Mouse (Mus musculus) heart, postnatal 4 days (tissue): ENCODE data around the gene Gm11146. TPM values are rescaled to one million over a fixed set of nuclear protein-coding genes. Genes with fewer than 3 reads are reported as not detected.

Experiments
- DNase-seq: peaks from one replicate; pipeline ENCODE4 v3.0.0; 2021
- total RNA-seq, 2 experiments: library from RNA; stranded (reverse); gene quantifications; 2 replicates each; pipeline ENCODE4 v1.2.3; 2021

Gm11146 gene
- not detected for total RNA-seq

DNA sequence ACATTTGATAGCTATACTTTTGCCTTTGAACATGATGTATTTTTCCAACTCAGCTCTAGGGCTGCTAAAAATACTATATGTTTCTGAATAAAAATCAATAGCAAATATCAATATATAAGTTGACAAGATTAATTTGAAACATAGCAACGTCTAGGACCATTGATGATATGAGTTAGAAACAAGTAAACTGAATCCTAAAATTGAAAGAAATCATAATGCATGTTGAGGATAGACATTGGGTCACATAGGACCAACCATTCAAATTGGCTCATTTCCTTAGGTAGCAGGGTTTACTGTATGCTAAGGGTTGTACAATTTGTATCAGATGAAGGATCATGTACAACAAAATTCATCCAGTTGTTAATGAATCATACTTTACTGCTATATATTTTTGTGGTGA lies at the start of gene Gm11146:
Gene Gm11146 (minus strand): TSS at position 101 of the 400 bp plus-strand sequence.
- DNase-seq: no peak

- no peak for DNase-seq
Measured at GRCm38 (mm10) chr16:77650596-77650995, 48.7 kb upstream of the Gm11146 start.

DNA sequence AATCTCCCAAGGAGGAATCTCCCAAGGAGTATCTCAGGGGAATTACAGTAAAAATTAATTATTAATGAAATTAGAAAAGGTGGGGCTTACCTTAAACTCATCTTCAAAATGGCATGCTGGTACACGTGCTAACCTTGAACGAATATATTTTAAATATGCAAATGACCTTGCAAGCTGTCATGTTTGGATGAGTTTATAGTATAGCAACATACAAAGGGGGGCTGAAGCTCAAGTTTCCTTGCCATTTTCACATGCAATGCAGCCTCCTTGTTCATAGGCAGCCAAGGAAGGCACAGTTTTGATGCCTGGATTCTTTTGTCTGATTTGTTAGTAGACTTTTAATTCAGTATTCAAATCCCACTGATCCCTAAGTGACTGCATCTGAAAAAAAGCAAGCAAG lies 47.1 kb upstream of the Gm11146 start:
- DNase-seq: no peak

DNA sequence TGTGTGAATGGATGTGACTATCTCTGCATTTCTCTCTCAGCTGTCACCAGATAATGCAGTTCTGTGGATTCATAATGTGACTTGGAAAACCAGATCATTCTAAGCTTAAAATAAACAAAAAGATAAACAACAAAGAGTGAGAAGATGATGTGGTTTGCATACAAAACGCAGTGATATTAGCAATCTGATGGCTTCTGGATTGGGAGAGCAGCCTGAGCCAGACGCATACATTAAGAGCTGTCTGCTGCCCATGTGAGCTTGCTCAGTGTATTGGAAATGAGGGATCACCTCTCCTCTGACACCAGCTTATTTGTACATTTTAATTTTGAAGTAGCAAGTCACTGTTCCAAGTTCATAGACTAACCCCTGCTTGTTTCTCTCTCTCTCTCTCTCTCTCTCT lies 46.3 kb upstream of the Gm11146 start:
- no peak for DNase-seq

- DNase-seq: no peak
Measured at GRCm38 (mm10) chr16:77646146-77646545, 44.3 kb upstream of the Gm11146 start.

DNA sequence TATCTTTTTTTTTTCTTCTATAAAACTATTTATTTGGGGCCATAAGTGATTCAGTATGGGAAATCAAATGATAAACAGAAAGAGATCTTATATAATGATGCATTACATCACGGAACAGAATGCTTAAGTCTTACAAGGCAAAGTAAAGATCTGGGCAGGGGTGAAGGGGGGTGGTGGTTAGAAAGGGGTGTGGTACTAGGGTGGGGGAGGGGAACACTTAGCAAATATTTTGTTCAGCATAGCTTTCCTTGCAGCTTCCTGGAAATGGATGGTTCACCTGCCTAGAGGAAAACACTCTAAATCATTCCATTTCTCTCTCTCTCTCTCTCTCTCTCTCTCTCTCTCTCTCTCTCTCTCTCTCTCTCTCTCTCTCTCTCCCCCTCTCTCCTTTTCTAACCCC lies 43.1 kb upstream of the Gm11146 start:
- DNase-seq: no peak

DNA sequence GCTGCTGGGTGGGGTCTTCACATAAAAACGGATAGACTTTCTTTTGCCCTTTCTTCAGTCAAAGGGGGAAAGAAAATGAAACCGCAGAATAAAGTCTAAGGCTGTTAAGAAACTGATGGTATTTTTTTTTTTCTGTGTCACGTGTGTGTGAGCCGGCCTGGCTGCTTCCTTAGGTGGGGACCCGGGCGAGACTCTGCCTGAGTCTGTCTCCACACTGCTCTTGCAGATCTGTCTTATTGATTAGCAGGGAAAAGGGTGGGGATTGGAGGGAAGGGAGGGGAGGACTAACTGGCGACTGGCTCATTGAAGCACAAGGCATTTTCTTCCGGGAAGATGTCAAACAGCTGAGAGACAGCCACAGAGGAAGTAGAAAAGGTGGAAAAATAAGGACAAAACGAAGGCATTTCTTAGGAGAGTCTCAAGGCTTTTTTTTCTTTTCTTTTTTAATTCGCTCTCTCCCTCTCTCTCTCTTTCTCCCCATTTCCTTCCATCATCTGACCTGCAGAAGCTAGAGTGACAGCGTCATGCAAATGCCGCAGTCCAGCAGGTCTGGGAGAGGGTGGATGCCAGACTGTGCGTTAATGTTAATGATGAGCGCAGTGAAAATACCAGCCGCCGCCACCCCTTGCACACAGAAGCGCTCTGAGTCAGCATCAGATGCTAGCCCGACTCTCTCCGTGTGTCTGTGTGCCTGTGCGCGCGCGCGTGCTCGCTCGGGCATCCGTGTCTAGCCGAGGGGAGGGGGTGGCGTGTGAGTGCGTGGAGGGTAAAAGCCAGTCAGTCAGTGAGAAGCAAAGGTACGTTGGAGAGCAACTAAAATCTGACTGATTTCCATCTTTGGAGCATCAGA lies 42.2 kb upstream of the Gm11146 start:
- DNase-seq: peak; percentile 63

GRCm38 (mm10) chr16:77643036-77643870 lies 41.4 kb upstream of the Gm11146 start:
- DNase-seq: peak; percentile 21

GRCm38 (mm10) chr16:77636497-77636896 lies 34.6 kb upstream of the Gm11146 start:
- no peak for DNase-seq

DNA sequence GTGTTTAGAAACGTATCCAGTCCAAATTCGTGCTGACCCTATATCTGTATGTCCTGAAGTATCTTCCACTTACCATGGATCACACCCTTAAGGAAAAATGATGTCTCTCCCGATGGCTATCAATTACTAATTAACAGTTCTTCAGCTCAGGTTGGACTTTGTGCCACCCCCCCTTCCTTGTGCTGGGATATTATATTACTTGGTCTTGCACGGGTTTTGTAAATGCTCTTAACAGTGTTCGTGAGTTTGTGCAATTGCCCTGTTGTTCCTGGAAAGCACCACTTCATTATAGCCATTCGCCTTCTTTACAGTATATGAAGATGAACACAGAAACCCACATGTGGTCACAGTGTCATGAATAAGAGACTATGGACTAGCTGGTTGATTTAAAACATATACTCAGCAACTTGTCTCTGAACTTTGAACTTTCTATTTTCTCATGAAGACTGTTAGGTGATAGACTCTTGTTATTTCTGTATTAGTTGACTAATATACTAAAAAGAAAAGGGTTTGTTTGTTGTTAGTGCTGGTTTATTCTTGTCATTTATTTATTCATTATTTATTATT lies 30.5 kb upstream of the Gm11146 start:
- no peak for DNase-seq

GRCm38 (mm10) chr16:77622681-77623080 lies 20.8 kb upstream of the Gm11146 start:
- DNase-seq: no peak

DNA sequence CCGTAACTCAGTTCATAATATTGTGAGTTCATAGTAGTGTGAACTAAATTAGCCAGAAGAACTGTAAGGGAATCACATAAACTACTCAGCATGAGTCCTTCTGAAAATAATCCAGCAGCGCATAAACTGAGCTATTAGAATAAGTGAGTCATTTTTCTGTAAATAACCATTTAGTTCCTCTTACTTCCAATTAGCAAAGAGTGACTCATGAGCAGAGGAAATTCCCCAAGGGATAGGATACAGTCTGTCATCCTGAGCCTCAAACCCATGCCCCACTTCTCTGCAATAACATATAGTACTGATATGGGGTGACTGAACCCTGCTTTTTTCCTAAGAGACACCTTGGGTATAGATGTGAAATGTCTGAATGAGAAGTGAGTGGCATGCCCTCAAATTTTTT lies 687 bp upstream of the Gm11146 start:
- no peak for DNase-seq

- no peak for DNase-seq
Measured at GRCm38 (mm10) chr16:77598787-77599186, 3.1 kb downstream of the Gm11146 start.

- DNase-seq: no peak
Measured at GRCm38 (mm10) chr16:77596556-77596955, 5.3 kb downstream of the Gm11146 start.

DNA sequence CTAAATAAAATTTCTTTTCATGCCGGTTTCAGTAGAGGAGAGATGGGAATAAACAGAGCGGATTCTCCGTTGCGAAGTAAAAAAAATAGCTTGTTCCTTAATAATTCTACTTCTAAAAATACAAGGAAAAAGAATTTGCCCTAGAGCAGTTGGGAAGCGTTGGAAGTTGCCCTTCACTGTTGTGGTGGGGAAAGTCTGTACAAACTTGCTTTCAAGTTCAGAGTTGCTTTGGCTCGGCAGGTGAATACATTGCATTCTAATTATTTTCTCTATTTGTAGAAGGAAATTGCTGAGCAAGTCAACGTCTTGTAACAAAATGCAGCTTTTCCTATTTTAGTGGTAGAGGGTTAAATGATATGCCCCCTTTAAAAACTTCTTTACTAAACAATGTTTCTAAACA lies 6.2 kb downstream of the Gm11146 start:
- no peak for DNase-seq

- DNase-seq: peak; percentile 64
Measured at GRCm38 (mm10) chr16:77594553-77594952, 7.3 kb downstream of the Gm11146 start.

GRCm38 (mm10) chr16:77593828-77594421 lies 8.0 kb downstream of the Gm11146 start:
- peak; percentile 78 for DNase-seq

- no peak for DNase-seq
Measured at GRCm38 (mm10) chr16:77592986-77593385, 8.9 kb downstream of the Gm11146 start.

DNA sequence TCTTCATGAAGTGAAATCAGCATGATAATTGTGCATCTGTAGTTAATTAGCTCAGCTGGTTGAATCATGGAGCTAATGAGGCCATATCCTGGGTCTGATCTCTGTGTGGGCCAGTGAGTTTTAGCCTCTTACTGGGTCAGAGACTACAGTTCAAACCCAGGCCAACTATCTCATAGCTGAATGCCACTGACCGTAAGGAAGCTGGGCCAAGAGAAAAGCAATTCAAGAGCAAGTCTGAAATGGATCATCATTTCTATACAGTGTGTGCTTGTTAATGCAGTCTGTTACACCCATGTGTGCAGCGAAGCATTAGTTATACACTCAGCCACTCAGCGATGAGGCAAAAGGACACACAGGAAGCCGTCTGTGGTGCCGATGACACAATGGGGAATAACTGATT lies 28.9 kb downstream of the Gm11146 start:
- DNase-seq: no peak

DNA sequence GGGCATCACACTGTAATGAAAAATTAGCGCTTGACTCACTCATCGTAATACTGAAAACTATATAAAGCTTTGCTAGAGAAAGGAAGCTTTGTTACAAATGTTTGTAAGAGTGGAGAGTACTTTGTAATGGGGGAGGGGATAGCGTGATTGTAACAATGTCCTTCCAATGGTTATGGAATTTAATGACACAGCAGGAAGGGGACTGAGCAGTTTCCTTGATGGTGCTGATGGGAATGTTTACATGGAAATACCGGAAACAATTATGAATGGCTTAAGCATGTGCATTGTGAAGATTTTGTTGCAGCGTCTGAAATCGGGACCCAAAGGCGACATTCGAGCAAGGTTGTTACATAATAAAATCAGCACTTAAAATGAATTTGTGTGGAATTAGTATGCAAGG lies 32.4 kb downstream of the Gm11146 start:
- no peak for DNase-seq

GRCm38 (mm10) chr16:77568384-77568783 lies 33.5 kb downstream of the Gm11146 start:
- DNase-seq: no peak

DNA sequence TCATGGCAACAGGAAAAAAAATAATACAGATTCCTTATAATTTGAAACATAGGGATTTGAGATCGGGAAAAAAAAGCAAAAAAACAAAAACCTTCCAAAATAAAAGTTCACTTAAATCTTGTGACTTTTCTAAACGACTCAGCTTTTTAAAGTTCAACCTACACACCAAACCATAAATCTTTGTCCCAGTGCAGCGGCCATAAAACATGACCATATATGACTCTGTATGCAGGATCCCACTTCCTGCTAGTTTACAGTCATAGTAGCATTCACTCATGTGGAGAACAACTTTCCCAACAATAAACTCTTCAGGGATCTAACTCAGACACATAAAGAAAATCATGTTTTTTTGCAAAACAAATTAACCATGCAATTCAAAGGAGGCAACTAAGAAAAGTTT lies 39.0 kb downstream of the Gm11146 start:
- DNase-seq: no peak
